Mouse (Mus musculus) lung, postnatal 0 days (tissue): ENCODE measurements around the gene Dpy19l3. TPM values are rescaled to one million over a fixed set of nuclear protein-coding genes. Genes with fewer than 3 reads are reported as not detected.

ENCODE experiments used
- ATAC-seq: fragments of 200-750 bp; cut with Nextera tagmentation; 2 replicates; pipeline ENCODE4 v1.8.0; 2017; ENCODE audit warnings: moderate library complexity
- DNase-seq: peaks from one replicate; pipeline ENCODE4 v3.0.0-alpha.2; 2016; ENCODE audit warnings: low spot score
- H3K27ac ChIP-seq: fragments of 300-500 bp; sonication (generic); 2 replicates; pipeline ENCODE4 v1.5.1; 2014; ENCODE audit warnings: antibody characterized with exemption, mild to moderate bottlenecking, low read length, mixed read lengths
- H3K27me3 ChIP-seq: fragments of 300-500 bp; sonication (generic); replicated peaks from 2 replicates; pipeline ENCODE4 v1.6.1; 2014; ENCODE audit warnings: low read length, mixed read lengths; ENCODE audit not compliant: insufficient read depth
- H3K36me3 ChIP-seq: fragments of 300-500 bp; sonication (generic); 2 replicates; pipeline ENCODE4 v1.6.1; 2014; ENCODE audit warnings: low read length, mixed read lengths; ENCODE audit not compliant: insufficient read depth
- H3K4me1 ChIP-seq: fragments of 300-500 bp; sonication (generic); 2 replicates; pipeline ENCODE4 v1.6.1; 2014; ENCODE audit warnings: antibody characterized with exemption, low read depth, low read length, mixed read lengths; ENCODE audit not compliant: insufficient read depth
- H3K4me2 ChIP-seq: fragments of 300-500 bp; sonication (generic); replicated peaks from 2 replicates; pipeline ENCODE4 v1.6.1; 2014; ENCODE audit warnings: low read depth, mild to moderate bottlenecking, low read length, moderate library complexity, mixed read lengths
- H3K4me3 ChIP-seq: fragments of 300-500 bp; sonication (generic); 2 replicates; pipeline ENCODE4 v1.5.1; 2014; ENCODE audit warnings: low read depth, low read length
- H3K9ac ChIP-seq: fragments of 300-500 bp; sonication (generic); replicated peaks from 2 replicates; pipeline ENCODE4 v1.6.1; 2014; ENCODE audit warnings: low read depth, mild to moderate bottlenecking
- H3K9me3 ChIP-seq: fragments of 300-500 bp; sonication (generic); 2 replicates; pipeline ENCODE4 v1.6.1; 2016; ENCODE audit warnings: low read length, mixed read lengths
- CTCF ChIP-seq: IDR thresholded peaks from 2 replicates; pipeline ENCODE4 v1.5.1; 2016; ENCODE audit warnings: antibody characterized with exemption, mild to moderate bottlenecking
- EP300 ChIP-seq: IDR thresholded peaks from 2 replicates; pipeline ENCODE4 v1.6.1; 2016; ENCODE audit warnings: antibody characterized with exemption, mild to moderate bottlenecking, control low read depth
- WGBS: fragments of 180-500 bp; shearing (Covaris S2); extraction: QIAGEN DNeasy Blood & Tissue Kit; methylation state at CpG from one replicate; pipeline ENCODE4 v1.1.7; 2014; 5-methylcytosine and 5-hydroxymethylcytosine counted together
- polyA plus RNA-seq: library from polyadenylated mRNA; unstranded; fragments of >200 nt; fragmentation: Nextera tagmentation; extraction: Ambion mirVana; gene quantifications from 2 replicates; pipeline ENCODE4 v1.2.1, GENCODE M21; 2015

Gene Dpy19l3
- polyA plus RNA-seq, 1 experiment from 2014 or later, result 14.3 TPM

DNA sequence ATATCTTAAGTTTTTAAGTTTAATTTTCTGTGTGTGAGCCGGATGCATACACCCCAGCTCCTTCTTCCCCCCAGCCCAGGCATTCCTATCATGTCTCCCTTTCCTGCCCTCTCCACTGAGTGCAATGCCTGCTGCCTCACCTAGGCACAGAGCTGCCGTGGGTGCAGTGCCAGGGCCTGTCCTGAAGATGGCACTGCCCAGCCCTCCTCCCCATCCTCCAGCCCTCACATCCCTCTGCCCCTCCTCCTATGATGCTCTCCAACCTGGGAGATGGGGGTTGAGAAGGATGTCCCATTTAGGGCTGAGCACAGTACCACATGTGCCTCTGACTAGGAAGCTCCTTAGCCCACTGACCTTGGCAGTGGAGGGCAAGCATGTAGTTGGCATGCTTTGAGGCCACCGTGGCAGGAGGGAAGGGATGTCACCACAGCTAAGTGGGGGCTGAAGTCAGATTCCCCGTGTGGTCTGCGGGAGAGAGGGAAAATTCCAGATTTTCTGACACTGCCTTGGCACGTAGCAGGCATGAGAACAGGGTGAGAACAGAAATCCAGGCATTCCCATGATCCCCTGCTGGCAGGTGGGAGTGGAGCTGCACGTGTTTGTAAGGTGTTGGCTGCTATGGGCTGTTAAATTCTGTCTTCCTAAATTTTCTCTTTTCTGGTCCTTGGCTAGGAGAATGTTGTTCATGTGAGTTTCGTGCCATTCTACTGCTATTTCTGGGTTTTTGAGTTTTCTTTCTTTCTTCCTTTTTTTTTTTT, 35.7 kb downstream of the Dpy19l3 start:
- Histone ChIP-seq H3K4me3 (no peak overlapping the region), H3K36me3 (peaks cover 3% of the 10 kb centered on the region; the same call in 1 of the 2 replicates)
- 83% methylated on average over 8 of the region's 8 CpGs for WGBS

DNA sequence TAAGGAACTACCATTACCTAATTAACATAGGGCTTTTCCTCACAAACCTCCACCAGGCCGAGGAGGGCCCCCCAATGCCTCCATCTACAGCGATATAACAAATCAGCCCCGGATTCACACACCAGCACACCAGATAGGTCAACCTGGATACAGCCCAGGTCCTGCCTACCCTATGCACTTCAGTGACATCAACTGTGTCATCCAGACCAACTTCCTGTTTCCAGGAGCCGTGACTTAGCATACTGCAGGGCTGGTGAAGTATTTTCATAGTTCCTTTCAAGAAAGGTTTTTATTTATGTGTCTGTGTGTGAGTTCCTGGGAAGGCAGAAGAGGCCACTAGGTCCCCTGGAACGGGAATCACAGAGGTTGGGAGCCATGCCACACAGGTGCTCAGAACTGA, 43.9 kb downstream of the Dpy19l3 start:
- no peak overlapping the region for H3K27ac ChIP-seq
- DNase-seq (no peak), ATAC-seq (no peak)
- H3K4me3 ChIP-seq, result no peak overlapping the region
- no peaks in the 10 kb centered on the region for H3K27me3 ChIP-seq
- no peaks in the 10 kb centered on the region for H3K4me1 ChIP-seq
- H3K36me3 ChIP-seq, result peaks cover 4% of the 10 kb centered on the region; the same call in 1 of the 2 replicates
- TF ChIP-seq CTCF (no peak), EP300 (no peak)
- WGBS, result 82% methylated on average over 5 of the region's 5 CpGs
- no peaks in the 10 kb centered on the region for H3K9me3 ChIP-seq
- no peak overlapping the region for H3K4me2 ChIP-seq
- no peak overlapping the region for H3K9ac ChIP-seq

More for the DNA sequence above, 35.7 kb downstream of the Dpy19l3 start:
- no peak overlapping the region for H3K4me2 ChIP-seq
- DNase-seq (no peak), ATAC-seq (no peak)
- H3K27ac ChIP-seq, result no peak overlapping the region
- H3K9ac ChIP-seq, result no peak overlapping the region
- no peaks in the 10 kb centered on the region for H3K9me3 ChIP-seq
- H3K27me3 ChIP-seq, result no peaks in the 10 kb centered on the region
- TF ChIP-seq CTCF (peak; percentile 56), EP300 (no peak)
- no peaks in the 10 kb centered on the region for H3K4me1 ChIP-seq

DNA sequence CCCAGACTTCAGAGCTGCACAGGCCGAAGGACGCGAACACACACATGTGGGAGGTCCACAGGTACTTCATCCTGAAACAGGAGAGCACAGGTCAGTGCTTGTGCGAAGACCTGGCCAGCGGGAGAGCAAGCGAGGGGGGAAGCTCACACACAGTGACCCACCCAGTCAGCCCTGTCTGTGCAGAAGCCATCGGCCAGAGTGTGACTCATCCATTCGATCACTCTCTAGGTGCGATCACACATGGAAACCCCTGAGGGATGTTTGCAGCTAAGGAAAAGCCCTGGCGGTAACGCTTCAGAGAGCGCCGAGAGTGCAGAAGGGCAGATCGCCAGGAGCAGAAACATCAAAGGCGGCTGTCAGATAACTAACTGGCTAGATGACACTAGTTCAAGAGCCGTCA, 46.2 kb downstream of the Dpy19l3 start:
- H3K4me2 ChIP-seq, result no peak overlapping the region
- H3K9me3 ChIP-seq, result no peaks in the 10 kb centered on the region
- no peaks in the 10 kb centered on the region for H3K4me1 ChIP-seq
- H3K27ac ChIP-seq, result no peak overlapping the region
- H3K9ac ChIP-seq, result no peak overlapping the region
- H3K27me3 ChIP-seq, result no peaks in the 10 kb centered on the region
- DNase-seq (no peak), ATAC-seq (no peak)
- H3K4me3 ChIP-seq, result no peak overlapping the region
- 61% methylated on average over 16 of the region's 16 CpGs for WGBS
- TF ChIP-seq CTCF (no peak), EP300 (no peak)
- H3K36me3 ChIP-seq, result no peaks in the 10 kb centered on the region

DNA sequence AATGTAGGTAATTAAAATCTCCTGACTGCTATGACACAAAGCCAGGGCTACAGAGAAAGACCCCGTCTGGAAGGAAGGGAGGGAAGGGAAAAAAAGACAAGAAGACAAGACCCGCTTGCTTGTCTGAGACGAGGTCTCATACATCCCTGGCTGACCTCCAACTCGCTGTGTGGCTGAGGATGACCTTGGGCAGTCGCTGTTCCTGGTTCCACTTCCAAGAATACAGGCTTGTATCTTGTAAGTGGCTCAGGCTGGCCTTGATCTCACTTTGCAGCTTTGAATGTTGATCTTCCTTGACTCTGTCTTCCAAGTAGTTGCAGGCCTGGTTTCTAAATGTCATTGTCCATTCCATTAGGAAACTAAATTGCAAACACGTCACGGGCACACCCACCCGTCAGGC, 55.2 kb downstream of the Dpy19l3 start:
- DNase-seq, result no peak
- Histone ChIP-seq H3K27me3 (no peaks in the 10 kb centered on the region), H3K4me3 (no peak overlapping the region), H3K36me3 (no peaks in the 10 kb centered on the region), H3K9me3 (no peaks in the 10 kb centered on the region), H3K4me1 (no peaks in the 10 kb centered on the region), H3K27ac (no peak overlapping the region), H3K4me2 (no peak overlapping the region), H3K9ac (no peak overlapping the region)
- ATAC-seq, result no peak
- TF ChIP-seq CTCF (no peak), EP300 (no peak)
- WGBS, result 79% methylated on average over 8 of the region's 8 CpGs

DNA sequence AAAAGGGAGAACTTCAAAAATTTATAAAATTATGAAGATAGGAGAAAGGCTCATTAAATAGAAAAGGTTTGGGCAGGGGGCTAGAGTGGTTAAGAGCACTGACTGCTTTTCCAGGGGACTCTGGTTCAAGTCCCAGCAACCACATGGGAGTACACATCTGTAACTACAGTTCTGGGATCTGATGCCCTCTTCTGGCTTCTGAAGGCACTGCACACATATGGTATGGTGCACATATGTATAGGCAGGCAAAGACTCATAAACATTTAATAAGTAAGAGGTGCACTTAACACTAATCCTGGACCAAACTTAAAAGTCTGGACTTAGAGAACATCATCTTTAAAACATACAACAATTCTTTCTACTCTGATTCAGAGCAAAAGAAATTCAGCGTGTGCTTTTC, 56.2 kb downstream of the Dpy19l3 start:
- H3K36me3 ChIP-seq, result no peaks in the 10 kb centered on the region
- H3K4me2 ChIP-seq, result no peak overlapping the region
- WGBS, result 100% methylated on average over 1 of the region's 1 CpGs
- H3K9ac ChIP-seq, result no peak overlapping the region
- H3K9me3 ChIP-seq, result no peaks in the 10 kb centered on the region
- ATAC-seq (no peak), DNase-seq (no peak)
- no peaks in the 10 kb centered on the region for H3K4me1 ChIP-seq
- H3K4me3 ChIP-seq, result no peak overlapping the region
- no peak overlapping the region for H3K27ac ChIP-seq
- no peaks in the 10 kb centered on the region for H3K27me3 ChIP-seq
- TF ChIP-seq EP300 (no peak), CTCF (no peak)

DNA sequence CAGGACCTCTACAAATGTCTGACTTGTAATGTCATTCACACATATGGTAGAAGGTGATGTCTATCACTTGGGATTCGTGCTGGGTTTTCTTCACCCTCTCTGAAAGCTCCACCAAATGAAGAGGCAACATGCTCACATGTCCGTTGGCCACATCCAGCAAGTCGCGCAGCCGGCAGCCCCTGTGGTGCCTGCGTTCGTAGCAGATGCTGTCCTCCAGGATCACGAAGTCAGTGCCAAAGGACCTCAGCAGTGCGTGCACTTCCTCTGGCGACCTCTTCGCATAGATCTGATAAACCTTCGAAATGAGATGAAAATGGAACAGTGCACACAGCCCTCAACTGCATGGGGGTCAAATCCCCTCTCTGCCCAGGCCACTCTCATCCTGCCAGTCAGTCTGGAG, 61.6 kb downstream of the Dpy19l3 start:
- ATAC-seq, result no peak
- H3K9me3 ChIP-seq, result no peaks in the 10 kb centered on the region
- no peak overlapping the region for H3K9ac ChIP-seq
- no peaks in the 10 kb centered on the region for H3K4me1 ChIP-seq
- 89% methylated on average over 12 of the region's 12 CpGs for WGBS
- H3K27ac ChIP-seq, result no peak overlapping the region
- H3K27me3 ChIP-seq, result no peaks in the 10 kb centered on the region
- H3K36me3 ChIP-seq, result no peaks in the 10 kb centered on the region
- no peak overlapping the region for H3K4me3 ChIP-seq
- H3K4me2 ChIP-seq, result no peak overlapping the region
- TF ChIP-seq EP300 (no peak), CTCF (no peak)
- no peak for DNase-seq

DNA sequence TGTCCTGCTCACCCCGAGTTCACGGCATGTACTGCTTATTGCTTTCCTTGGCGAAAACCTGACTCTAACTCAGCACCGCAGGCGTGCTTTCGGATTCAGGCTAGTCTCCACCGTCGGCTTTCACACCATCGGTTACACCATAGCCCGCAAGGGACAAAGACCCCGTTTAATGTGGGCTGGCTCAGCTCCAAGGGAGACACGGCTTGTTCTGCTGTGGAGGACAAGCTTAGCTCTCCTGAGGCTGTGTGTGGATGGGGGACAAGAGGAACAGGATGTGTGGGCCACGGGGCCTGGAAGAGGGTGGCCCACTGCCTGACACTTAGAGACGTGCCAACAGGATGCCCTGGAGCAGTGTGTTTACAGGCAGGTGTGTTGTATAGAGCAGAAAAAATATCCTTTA, 62.1 kb downstream of the Dpy19l3 start:
- Histone ChIP-seq H3K4me3 (no peak overlapping the region), H3K9ac (no peak overlapping the region), H3K4me2 (no peak overlapping the region), H3K27ac (no peak overlapping the region), H3K27me3 (no peaks in the 10 kb centered on the region), H3K9me3 (no peaks in the 10 kb centered on the region), H3K4me1 (no peaks in the 10 kb centered on the region), H3K36me3 (no peaks in the 10 kb centered on the region)
- WGBS, result 74% methylated on average over 14 of the region's 14 CpGs
- no peak for DNase-seq
- ATAC-seq, result no peak
- no peak for TF ChIP-seq CTCF
- TF ChIP-seq EP300, result no peak
